ENCODE assay signal across 8 mouse cellular contexts in genomic region chr4:48473651-48474011, GRCm38 (mm10). TPM values are rescaled to one million over a fixed set of nuclear protein-coding genes. Genes with fewer than 3 reads are reported as not detected.
DNase-seq lines count a peak whose midpoint lies in the region; ATAC-seq and TF ChIP-seq lines count a peak whose summit lies in the region.

No protein-coding gene starts in this region.

- H3K4me1 ChIP-seq in lung, embryonic 15.5 days, result peaks cover 14% of the 10 kb centered on the region
- H3K4me1 ChIP-seq in embryonic facial prominence, embryonic 15.5 days, result peaks cover 12% of the 10 kb centered on the region
- H3K4me1 ChIP-seq in intestine, postnatal 0 days (replicated peaks; ENCODE audit: control insufficient read depth, insufficient read depth, low read length), result no peaks in the 10 kb centered on the region
- peaks cover 15% of the 10 kb centered on the region for H3K4me1 ChIP-seq in neural tube, embryonic 14.5 days (ENCODE audit: control insufficient read depth, insufficient read depth, low read length)

- H3K9ac ChIP-seq in lung, embryonic 15.5 days, result 0 out of 2 replicates have a peak overlapping the region, but pooled peaks have one; percentile 83
- 0 out of 2 replicates have a peak overlapping the region, but pooled peaks have one; percentile 87 for H3K9ac ChIP-seq in embryonic facial prominence, embryonic 15.5 days
- H3K9ac ChIP-seq in intestine, postnatal 0 days (ENCODE audit: low read depth, low read length), result peak overlapping the region; percentile 87
- H3K9ac ChIP-seq in neural tube, embryonic 14.5 days (replicated peaks; ENCODE audit: low read depth, low read length), result peak overlapping the region; percentile 83; the same call in 1 of the 2 replicates

- peak overlapping the region; percentile 74 for H3K4me3 ChIP-seq in lung, embryonic 15.5 days
- H3K4me3 ChIP-seq in embryonic facial prominence, embryonic 15.5 days (replicated peaks), result peak overlapping the region; percentile 94
- peak overlapping the region; percentile 88 for H3K4me3 ChIP-seq in intestine, postnatal 0 days (ENCODE audit: low read depth, low read length)
- H3K4me3 ChIP-seq in neural tube, embryonic 14.5 days (ENCODE audit: low read depth, low read length), result peak overlapping the region; percentile 98

- no peak for ATAC-seq in lung, embryonic 15.5 days (ENCODE audit: borderline replicate concordance, extremely low read depth, low FRiP score, low TSS enrichment)
- ATAC-seq in embryonic facial prominence, embryonic 15.5 days (ENCODE audit: insufficient number of reproducible peaks, low FRiP score, low TSS enrichment, low read depth), result no peak
- no peak for ATAC-seq in intestine, postnatal 0 days
- peak; percentile 26; the same call in 1 of the 2 replicates for ATAC-seq in neural tube, embryonic 14.5 days (ENCODE audit: low read depth)

- H3K4me2 ChIP-seq in lung, embryonic 15.5 days, result peak overlapping the region; percentile 76
- peak overlapping the region; percentile 53 for H3K4me2 ChIP-seq in embryonic facial prominence, embryonic 15.5 days (replicated peaks)
- H3K4me2 ChIP-seq in intestine, postnatal 0 days (replicated peaks; ENCODE audit: low read depth), result peak overlapping the region; percentile 93
- H3K4me2 ChIP-seq in neural tube, embryonic 14.5 days (ENCODE audit: low read depth, low read length), result peak overlapping the region; percentile 63

- DNase-seq in lung, postnatal 25 days (ENCODE audit: low spot score), result no peak
- DNase-seq in right cerebral cortex, postnatal 36 days (ENCODE audit: low spot score in 2 of 2), result no peak
- DNase-seq in layer of hippocampus, adult 9-11 months, result no peak
- DNase-seq in right cerebral cortex, adult 18-20 months, result no peak

- no peak overlapping the region for H3K27ac ChIP-seq in lung, embryonic 15.5 days
- no peak overlapping the region; the same call in 1 of the 2 replicates for H3K27ac ChIP-seq in embryonic facial prominence, embryonic 15.5 days (replicated peaks)
- H3K27ac ChIP-seq in intestine, postnatal 0 days (ENCODE audit: low read depth, low read length), result peak overlapping the region; percentile 79; the same call in 1 of the 2 replicates
- no peak overlapping the region for H3K27ac ChIP-seq in neural tube, embryonic 14.5 days (ENCODE audit: low read depth, low read length)

- no peak for TF ChIP-seq CTCF in intestine, postnatal 0 days (IDR thresholded peaks at IDR 0.05; ENCODE audit: low read depth)

- no peaks in the 10 kb centered on the region for H3K9me3 ChIP-seq in lung, embryonic 15.5 days
- no peaks in the 10 kb centered on the region for H3K9me3 ChIP-seq in embryonic facial prominence, embryonic 15.5 days (replicated peaks)
- peaks cover 1% of the 10 kb centered on the region; the same call in 1 of the 2 replicates for H3K9me3 ChIP-seq in intestine, postnatal 0 days (ENCODE audit: control insufficient read depth)
- no peaks in the 10 kb centered on the region for H3K9me3 ChIP-seq in neural tube, embryonic 14.5 days (ENCODE audit: control insufficient read depth, low read length)

- H3K27me3 ChIP-seq in lung, embryonic 15.5 days, result no peaks in the 10 kb centered on the region
- no peaks in the 10 kb centered on the region for H3K27me3 ChIP-seq in embryonic facial prominence, embryonic 15.5 days
- H3K27me3 ChIP-seq in intestine, postnatal 0 days (replicated peaks; ENCODE audit: control insufficient read depth, insufficient read depth, low read length), result no peaks in the 10 kb centered on the region
- no peaks in the 10 kb centered on the region for H3K27me3 ChIP-seq in neural tube, embryonic 14.5 days (ENCODE audit: control insufficient read depth, insufficient read depth, low read length)

- 74% methylated on average over 2 of the region's 2 CpGs for WGBS in lung, embryonic 15.5 days
- WGBS in embryonic facial prominence, embryonic 15.5 days, result 73% methylated on average over 2 of the region's 2 CpGs
- 64% methylated on average over 2 of the region's 2 CpGs for WGBS in intestine, postnatal 0 days
- WGBS in neural tube, embryonic 14.5 days, result 92% methylated on average over 2 of the region's 2 CpGs

- peaks cover 2% of the 10 kb centered on the region for H3K36me3 ChIP-seq in lung, embryonic 15.5 days
- peaks cover 2% of the 10 kb centered on the region; the same call in 1 of the 2 replicates for H3K36me3 ChIP-seq in embryonic facial prominence, embryonic 15.5 days
- peaks cover 1% of the 10 kb centered on the region; the same call in 1 of the 2 replicates for H3K36me3 ChIP-seq in intestine, postnatal 0 days (ENCODE audit: control insufficient read depth, insufficient read depth)
- 0 out of 2 replicates have a peak, but pooled peaks cover 2% of the 10 kb centered on the region for H3K36me3 ChIP-seq in neural tube, embryonic 14.5 days (ENCODE audit: control insufficient read depth, insufficient read depth, low read length)

RNA-seq across cellular contexts. Expression of gene Tex10, which starts 0.4 kb away (rescaled TPM):
- 50.1 and 51.0 TPM in 2 replicates for polyA plus RNA-seq in lung, embryonic 15.5 days (2015; fragmentation: Nextera tagmentation; extraction: Ambion mirVana)
- polyA plus RNA-seq in embryonic facial prominence, embryonic 15.5 days (2015; fragmentation: Nextera tagmentation; extraction: Ambion mirVana), result 50.2 and 51.0 TPM in 2 replicates
- 16.8 and 18.1 TPM in 2 replicates for polyA plus RNA-seq in intestine, postnatal 0 days (2015; fragmentation: Nextera tagmentation; extraction: Ambion mirVana)
- polyA plus RNA-seq in neural tube, embryonic 14.5 days (2014; fragmentation: Nextera tagmentation; extraction: Ambion mirVana), result 45.7 and 53.2 TPM in 2 replicates
